Mouse (Mus musculus) stomach, postnatal 0 days (tissue): ENCODE measurements around the gene Atxn7l1.

Experiments
- CTCF ChIP-seq: IDR thresholded peaks from 2 replicates; pipeline ENCODE4 v1.5.1; 2016; ENCODE audit warnings: antibody characterized with exemption, low read depth, mild to moderate bottlenecking, moderate library complexity
- EP300 ChIP-seq: optimal IDR thresholded peaks from 2 replicates; pipeline ENCODE3; 2016; ENCODE audit warnings: antibody characterized with exemption

DNA sequence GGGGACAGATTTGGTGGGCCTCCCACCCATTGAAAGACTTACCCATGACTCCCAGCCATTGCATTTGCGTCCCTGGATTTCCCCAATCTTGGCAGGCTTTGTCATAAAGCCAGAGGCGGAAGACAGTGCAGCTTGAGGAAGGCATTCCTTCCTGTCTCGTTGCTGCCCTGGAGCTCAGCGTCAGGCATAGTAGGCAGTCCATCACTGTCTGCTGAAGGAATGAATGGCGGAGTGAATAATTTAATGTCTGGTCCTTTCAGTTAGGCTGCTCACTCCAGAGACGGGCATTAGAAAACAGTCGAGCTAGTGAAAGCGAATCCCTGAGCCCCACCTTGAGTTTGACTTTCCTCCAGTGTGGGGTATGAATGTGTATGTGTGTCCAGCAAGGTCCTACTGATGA lies 99.4 kb downstream of the Atxn7l1 start:
- no peak for TF ChIP-seq CTCF
- no peak for TF ChIP-seq EP300
